Mouse (Mus musculus) hindbrain, embryonic 14.5 days (tissue): ENCODE data around the gene Son. TPM values are rescaled to one million over a fixed set of nuclear protein-coding genes. Genes with fewer than 3 reads are reported as not detected.

Experiments
- ATAC-seq: fragments of 200-750 bp; cut with Nextera tagmentation; 2 replicates; pipeline ENCODE4 v1.8.0; 2017; ENCODE audit warnings: moderate number of reproducible peaks, mild to moderate bottlenecking, moderate TSS enrichment, moderate library complexity; ENCODE audit not compliant: low FRiP score
- DNase-seq: peaks from one replicate; pipeline ENCODE4 v3.0.0-alpha.2; 2015; ENCODE audit warnings: low spot score
- H3K27ac ChIP-seq: fragments of 300-500 bp; sonication (generic); 2 replicates; pipeline ENCODE4 v1.5.1; 2014; ENCODE audit warnings: mild to moderate bottlenecking, moderate library complexity
- H3K27me3 ChIP-seq: fragments of 300-500 bp; sonication (generic); 2 replicates; pipeline ENCODE4 v1.6.1; 2014; ENCODE audit warnings: mild to moderate bottlenecking, low read length, mixed read lengths; ENCODE audit not compliant: control insufficient read depth, insufficient read depth
- H3K36me3 ChIP-seq: fragments of 300-500 bp; sonication (generic); replicated peaks from 2 replicates; pipeline ENCODE4 v1.6.1; 2014; ENCODE audit not compliant: control insufficient read depth, insufficient read depth
- H3K4me1 ChIP-seq: fragments of 300-500 bp; sonication (generic); replicated peaks from 2 replicates; pipeline ENCODE4 v1.6.1; 2014; ENCODE audit warnings: antibody characterized with exemption, low read length, mixed read lengths; ENCODE audit not compliant: control insufficient read depth, insufficient read depth
- H3K4me2 ChIP-seq: fragments of 300-500 bp; sonication (generic); replicated peaks from 2 replicates; pipeline ENCODE4 v1.6.1; 2014; ENCODE audit warnings: mild to moderate bottlenecking, moderate library complexity
- H3K4me3 ChIP-seq: fragments of 300-500 bp; sonication (generic); replicated peaks from 2 replicates; pipeline ENCODE4 v1.5.1; 2014; ENCODE audit warnings: mild to moderate bottlenecking, low read length
- H3K9ac ChIP-seq: fragments of 300-500 bp; sonication (generic); 2 replicates; pipeline ENCODE4 v1.6.1; 2014
- H3K9me3 ChIP-seq: fragments of 300-500 bp; sonication (generic); 2 replicates; pipeline ENCODE4 v1.6.1; 2016; ENCODE audit warnings: low read length; ENCODE audit not compliant: control insufficient read depth
- WGBS: fragments of 180-500 bp; shearing (Covaris S2); extraction: QIAGEN DNeasy Blood & Tissue Kit; methylation state at CpG from one replicate; pipeline ENCODE4 v1.1.7; 2014; 5-methylcytosine and 5-hydroxymethylcytosine counted together
- polyA plus RNA-seq: library from polyadenylated mRNA; unstranded; fragments of >200 nt; fragmentation: Nextera tagmentation; extraction: Ambion mirVana; gene quantifications from 2 replicates; pipeline ENCODE4 v1.2.1, GENCODE M21; 2014

The Son gene
- polyA plus RNA-seq, 1 experiment from 2014 or later, result 146 TPM

- no peak overlapping the region for H3K27ac ChIP-seq
- no peaks in the 10 kb centered on the region for H3K4me1 ChIP-seq
- no peak overlapping the region for H3K4me3 ChIP-seq
- no peaks in the 10 kb centered on the region for H3K36me3 ChIP-seq
- H3K4me2 ChIP-seq, result no peak overlapping the region
- H3K9me3 ChIP-seq, result no peaks in the 10 kb centered on the region
- DNase-seq, result no peak
- H3K27me3 ChIP-seq, result no peaks in the 10 kb centered on the region
- H3K9ac ChIP-seq, result no peak overlapping the region
- no peak for ATAC-seq
- 68% methylated on average over 5 of the region's 5 CpGs for WGBS
Measured at GRCm38 (mm10) chr16:91612525-91612924, 34.8 kb upstream of the Son start.

- no peaks in the 10 kb centered on the region for H3K36me3 ChIP-seq
- H3K9me3 ChIP-seq, result no peaks in the 10 kb centered on the region
- H3K4me2 ChIP-seq, result no peak overlapping the region
- no peak overlapping the region for H3K4me3 ChIP-seq
- DNase-seq, result no peak
- H3K27ac ChIP-seq, result no peak overlapping the region
- 89% methylated on average over 6 of the region's 6 CpGs for WGBS
- peaks cover 4% of the 10 kb centered on the region; the same call in 1 of the 2 replicates for H3K4me1 ChIP-seq
- H3K9ac ChIP-seq, result no peak overlapping the region
- no peaks in the 10 kb centered on the region for H3K27me3 ChIP-seq
- no peak for ATAC-seq
Measured at GRCm38 (mm10) chr16:91614552-91614951, 32.8 kb upstream of the Son start.

GRCm38 (mm10) chr16:91618511-91619501, 28.5 kb upstream of the Son start, which contains the start of gene Dnajc28:
Dnajc28 (minus strand) TSS chr16:91619026.
- peak within 1 kb of the TSS; percentile 59 for H3K4me2 ChIP-seq
- DNase-seq, result peak; percentile 85
- WGBS, result 10% methylated on average over 39 of the region's 39 CpGs
- peak; percentile 93 for ATAC-seq
- peak within 1 kb of the TSS; percentile 53 for H3K4me3 ChIP-seq
- no peaks in the 10 kb centered on the region for H3K27me3 ChIP-seq
- no peak within 1 kb of the TSS for H3K27ac ChIP-seq
- peaks cover 38% of the 10 kb centered on the region for H3K36me3 ChIP-seq
- H3K9ac ChIP-seq, result peak within 1 kb of the TSS; percentile 66
- H3K9me3 ChIP-seq, result no peaks in the 10 kb centered on the region
- peaks cover 4% of the 10 kb centered on the region; the same call in 1 of the 2 replicates for H3K4me1 ChIP-seq

- ATAC-seq (no peak), DNase-seq (no peak)
- Histone ChIP-seq H3K9ac (no peak overlapping the region), H3K4me2 (no peak overlapping the region), H3K4me1 (peaks cover 4% of the 10 kb centered on the region; the same call in 1 of the 2 replicates), H3K4me3 (no peak overlapping the region), H3K27ac (no peak overlapping the region), H3K9me3 (no peaks in the 10 kb centered on the region), H3K27me3 (no peaks in the 10 kb centered on the region), H3K36me3 (peaks cover 49% of the 10 kb centered on the region)
- 92% methylated on average over 5 of the region's 5 CpGs for WGBS
Measured at GRCm38 (mm10) chr16:91620185-91620584, 27.1 kb upstream of the Son start.

- Histone ChIP-seq H3K4me1 (peaks cover 4% of the 10 kb centered on the region; the same call in 1 of the 2 replicates), H3K4me2 (no peak overlapping the region), H3K36me3 (peaks cover 57% of the 10 kb centered on the region), H3K9ac (no peak overlapping the region), H3K9me3 (no peaks in the 10 kb centered on the region), H3K27ac (no peak overlapping the region), H3K4me3 (no peak overlapping the region), H3K27me3 (no peaks in the 10 kb centered on the region)
- no peak for DNase-seq
- WGBS, result 92% methylated on average over 11 of the region's 11 CpGs
- no peak for ATAC-seq
Measured at GRCm38 (mm10) chr16:91620991-91621390, 26.3 kb upstream of the Son start.

GRCm38 (mm10) chr16:91623074-91623473, 24.2 kb upstream of the Son start:
- DNase-seq (no peak), ATAC-seq (no peak)
- no peak overlapping the region for H3K27ac ChIP-seq
- H3K4me1 ChIP-seq, result peaks cover 2% of the 10 kb centered on the region; the same call in 1 of the 2 replicates
- H3K9ac ChIP-seq, result no peak overlapping the region
- peaks cover 75% of the 10 kb centered on the region for H3K36me3 ChIP-seq
- H3K27me3 ChIP-seq, result no peaks in the 10 kb centered on the region
- H3K9me3 ChIP-seq, result no peaks in the 10 kb centered on the region
- WGBS, result 96% methylated on average over 9 of the region's 9 CpGs
- H3K4me2 ChIP-seq, result no peak overlapping the region
- H3K4me3 ChIP-seq, result no peak overlapping the region

GRCm38 (mm10) chr16:91627831-91628230, 19.5 kb upstream of the Son start:
- H3K36me3 ChIP-seq, result peaks cover 88% of the 10 kb centered on the region
- H3K4me3 ChIP-seq, result no peak overlapping the region
- no peak overlapping the region for H3K9ac ChIP-seq
- ATAC-seq (no peak), DNase-seq (no peak)
- H3K27ac ChIP-seq, result no peak overlapping the region
- no peaks in the 10 kb centered on the region for H3K4me1 ChIP-seq
- WGBS, result 93% methylated on average over 7 of the region's 7 CpGs
- H3K27me3 ChIP-seq, result no peaks in the 10 kb centered on the region
- H3K9me3 ChIP-seq, result no peaks in the 10 kb centered on the region
- H3K4me2 ChIP-seq, result no peak overlapping the region

- H3K4me1 ChIP-seq, result no peaks in the 10 kb centered on the region
- H3K4me3 ChIP-seq, result no peak overlapping the region
- H3K4me2 ChIP-seq, result no peak overlapping the region
- WGBS, result 93% methylated on average over 3 of the region's 3 CpGs
- no peaks in the 10 kb centered on the region for H3K27me3 ChIP-seq
- H3K27ac ChIP-seq, result no peak overlapping the region
- no peaks in the 10 kb centered on the region for H3K9me3 ChIP-seq
- H3K36me3 ChIP-seq, result peaks cover 88% of the 10 kb centered on the region
- DNase-seq, result no peak
- ATAC-seq, result no peak
- H3K9ac ChIP-seq, result no peak overlapping the region
Measured at GRCm38 (mm10) chr16:91628673-91629072, 18.6 kb upstream of the Son start.

- Histone ChIP-seq H3K4me1 (no peaks in the 10 kb centered on the region), H3K4me2 (no peak overlapping the region), H3K27me3 (no peaks in the 10 kb centered on the region), H3K9ac (no peak overlapping the region), H3K9me3 (no peaks in the 10 kb centered on the region), H3K4me3 (no peak overlapping the region), H3K27ac (no peak overlapping the region), H3K36me3 (peaks cover 88% of the 10 kb centered on the region)
- WGBS, result 92% methylated on average over 4 of the region's 4 CpGs
- DNase-seq (no peak), ATAC-seq (no peak)
Measured at GRCm38 (mm10) chr16:91629749-91630148, 17.6 kb upstream of the Son start.
